Mouse (Mus musculus) bone marrow macrophage, adult 2 months (primary cell): ENCODE measurements around the gene AW822073. TPM values are rescaled to one million over a fixed set of nuclear protein-coding genes. Genes with fewer than 3 reads are reported as not detected.
A peak's percentile ranks its signal among the peaks of the same experiment; 100 is the strongest.
"Not testable (repeated sequence)": the region's sequence is repeated elsewhere in the genome, so short reads cannot be mapped to it uniquely, and the experiment has no call there.

ENCODE experiments used
- H3K27ac ChIP-seq: 2 replicates; pipeline ENCODE4 v1.5.1; 2012; ENCODE audit warnings: low read depth, low read length; ENCODE audit not compliant: insufficient read depth
- H3K4me1 ChIP-seq: 2 replicates; pipeline ENCODE4 v1.6.1; 2012; ENCODE audit warnings: low read length; ENCODE audit not compliant: control insufficient read depth, insufficient read depth
- H3K4me3 ChIP-seq: 2 replicates; pipeline ENCODE4 v1.5.1; 2012; ENCODE audit warnings: mild to moderate bottlenecking, low read length, moderate library complexity; ENCODE audit not compliant: insufficient read depth
- CTCF ChIP-seq: IDR thresholded peaks from 2 replicates; pipeline ENCODE4 v1.5.1; 2012; ENCODE audit warnings: low read depth, mild to moderate bottlenecking, low read length, moderate library complexity
- POLR2A ChIP-seq: IDR thresholded peaks from 2 replicates; pipeline ENCODE4 v1.6.1; 2012; ENCODE audit warnings: mild to moderate bottlenecking, low read depth, low read length, borderline replicate concordance
- polyA plus RNA-seq: library from polyadenylated mRNA; stranded (reverse); fragments of >200 nt; gene quantifications from 2 replicates; pipeline ENCODE4 v1.2.4, GENCODE M21; 2012; ENCODE audit not compliant: missing spikeins, insufficient read depth, insufficient read length

The AW822073 gene
- polyA plus RNA-seq: 0.28 TPM in 1 of 2 replicates, not detected in the other

GRCm38 (mm10) chr10:58224827-58225785 is at the start of gene AW822073:
AW822073 (minus strand) TSS chr10:58224930.
- H3K4me3 ChIP-seq: not testable (repeated sequence)

GRCm38 (mm10) chr10:58258466-58258865 is 33.7 kb upstream of the AW822073 start:
- TF ChIP-seq POLR2A (no peak), CTCF (no peak)
- Histone ChIP-seq H3K4me1 (0 out of 2 replicates have a peak, but pooled peaks cover 2% of the 10 kb centered on the region), H3K4me3 (no peak overlapping the region), H3K27ac (no peak overlapping the region)

More at GRCm38 (mm10) chr10:58224827-58225785, at the start of gene AW822073:
- H3K4me1 ChIP-seq, H3K27ac ChIP-seq: not testable (repeated sequence)

GRCm38 (mm10) chr10:58255954-58256353 is 31.2 kb upstream of the AW822073 start:
- TF ChIP-seq POLR2A (no peak), CTCF (no peak)
- H3K4me1 ChIP-seq: 0 out of 2 replicates have a peak, but pooled peaks cover 2% of the 10 kb centered on the region
- no peak overlapping the region for H3K27ac ChIP-seq
- peak overlapping the region; percentile 97 for H3K4me3 ChIP-seq

GRCm38 (mm10) chr10:58255213-58255892 is 30.6 kb upstream of the AW822073 start, which contains the start of gene Gcc2:
Gcc2 (plus strand) TSS chr10:58255497.
- TF ChIP-seq CTCF: no peak
- no peak for TF ChIP-seq POLR2A
- 0 out of 2 replicates have a peak, but pooled peaks cover 2% of the 10 kb centered on the region for H3K4me1 ChIP-seq
- peak within 1 kb of the TSS; percentile 97 for H3K4me3 ChIP-seq
- H3K27ac ChIP-seq: peak within 1 kb of the TSS; percentile 15; the same call in 1 of the 2 replicates

GRCm38 (mm10) chr10:58254635-58255175 is 30.0 kb upstream of the AW822073 start:
- Histone ChIP-seq H3K27ac (no peak overlapping the region), H3K4me1 (0 out of 2 replicates have a peak, but pooled peaks cover 2% of the 10 kb centered on the region), H3K4me3 (peak overlapping the region; percentile 97)
- TF ChIP-seq CTCF: no peak
- no peak for TF ChIP-seq POLR2A

- Histone ChIP-seq H3K4me3 (no peak overlapping the region), H3K27ac (no peak overlapping the region), H3K4me1 (0 out of 2 replicates have a peak, but pooled peaks cover 2% of the 10 kb centered on the region)
- no peak for TF ChIP-seq POLR2A
- TF ChIP-seq CTCF: no peak
Observed at GRCm38 (mm10) chr10:58249535-58249934, 24.8 kb upstream of the AW822073 start.

GRCm38 (mm10) chr10:58238984-58239740 is 14.4 kb upstream of the AW822073 start:
- H3K27ac ChIP-seq, H3K4me3 ChIP-seq, H3K4me1 ChIP-seq: not testable (repeated sequence)

- H3K4me1 ChIP-seq: no peaks in the 10 kb centered on the region
- no peak within 1 kb of the TSS for H3K27ac ChIP-seq
- TF ChIP-seq POLR2A (no peak), CTCF (no peak)
- no peak within 1 kb of the TSS for H3K4me3 ChIP-seq
Observed at GRCm38 (mm10) chr10:58236613-58237012, 11.9 kb upstream of the AW822073 start, which contains the start of gene Gm4981. Gm4981 (minus strand) TSS chr10:58236701.

GRCm38 (mm10) chr10:58234985-58235384 is 10.3 kb upstream of the AW822073 start:
- not testable (repeated sequence) for H3K4me1 ChIP-seq, H3K27ac ChIP-seq, H3K4me3 ChIP-seq

GRCm38 (mm10) chr10:58233740-58234121 is 9.0 kb upstream of the AW822073 start:
- H3K4me3 ChIP-seq, H3K4me1 ChIP-seq, H3K27ac ChIP-seq: not testable (repeated sequence)

- not testable (repeated sequence) for H3K4me1 ChIP-seq, H3K4me3 ChIP-seq, H3K27ac ChIP-seq
Observed at GRCm38 (mm10) chr10:58233054-58233739, 8.5 kb upstream of the AW822073 start.

- H3K4me3 ChIP-seq, H3K27ac ChIP-seq, H3K4me1 ChIP-seq: not testable (repeated sequence)
Observed at GRCm38 (mm10) chr10:58232641-58232969, 7.9 kb upstream of the AW822073 start, which contains the start of gene Duxf3. Duxf3 (minus strand) TSS chr10:58232675.
